24 mouse cellular contexts compared by ENCODE assay signal in genomic region chr6:5099842-5100241, GRCm38 (mm10).
DNase-seq lines count a peak whose midpoint lies in the region; ATAC-seq and TF ChIP-seq lines count a peak whose summit lies in the region.
"Had no signal": no experiment of that assay in that cellular context is flagged by ENCODE, and none has a peak within 500 bp of the region (broad histone marks: within the 10 kb centered on the region; RNA-seq: fewer than 3 reads in every experiment).

No protein-coding gene starts in this region.

- TF ChIP-seq CTCF in intestine, postnatal 0 days (IDR thresholded peaks at IDR 0.05; ENCODE audit: low read depth), result no peak
- TF ChIP-seq CTCF in stomach, postnatal 0 days (IDR thresholded peaks at IDR 0.05; ENCODE audit: low read depth), result no peak

- H3K4me3 ChIP-seq in intestine, embryonic 14.5 days (ENCODE audit: low read depth, low read length), result no peak overlapping the region
- no peak overlapping the region for H3K4me3 ChIP-seq in intestine, postnatal 0 days (ENCODE audit: low read depth, low read length)
- no peak overlapping the region for H3K4me3 ChIP-seq in stomach, embryonic 14.5 days (ENCODE audit: low read depth, low read length)
- H3K4me3 ChIP-seq in stomach, postnatal 0 days (ENCODE audit: low read depth, low read length), result no peak overlapping the region
- no peak overlapping the region for H3K4me3 ChIP-seq in limb, embryonic 12.5 days (replicated peaks)
- H3K4me3 ChIP-seq: embryonic facial prominence, embryonic 13.5 days; forebrain, embryonic 12.5 days; heart, adult 2 months; heart, embryonic 15.5 days; hindbrain, embryonic 13.5 days had no signal

- no peaks in the 10 kb centered on the region for H3K36me3 ChIP-seq in intestine, embryonic 14.5 days (ENCODE audit: control insufficient read depth, insufficient read depth, low read length)
- no peaks in the 10 kb centered on the region for H3K36me3 ChIP-seq in intestine, postnatal 0 days (ENCODE audit: control insufficient read depth, insufficient read depth)
- no peaks in the 10 kb centered on the region; the same call in 1 of the 2 replicates for H3K36me3 ChIP-seq in stomach, embryonic 14.5 days (ENCODE audit: control insufficient read depth, insufficient read depth, low read length)
- no peaks in the 10 kb centered on the region for H3K36me3 ChIP-seq in stomach, postnatal 0 days (ENCODE audit: control insufficient read depth, insufficient read depth, low read length)
- H3K36me3 ChIP-seq in limb, embryonic 12.5 days, result no peaks in the 10 kb centered on the region
- H3K36me3 ChIP-seq: embryonic facial prominence, embryonic 13.5 days; forebrain, embryonic 12.5 days; G1E; heart, embryonic 15.5 days; hindbrain, embryonic 13.5 days had no signal

- H3K4me2 ChIP-seq in intestine, embryonic 14.5 days (ENCODE audit: low read length), result no peak overlapping the region
- H3K4me2 ChIP-seq in intestine, postnatal 0 days (replicated peaks; ENCODE audit: low read depth), result no peak overlapping the region
- no peak overlapping the region for H3K4me2 ChIP-seq in stomach, embryonic 14.5 days (replicated peaks; ENCODE audit: low read depth, low read length)
- no peak overlapping the region for H3K4me2 ChIP-seq in stomach, postnatal 0 days (replicated peaks; ENCODE audit: low read depth)
- no peak overlapping the region for H3K4me2 ChIP-seq in limb, embryonic 12.5 days
- H3K4me2 ChIP-seq: embryonic facial prominence, embryonic 13.5 days; forebrain, embryonic 12.5 days; heart, embryonic 11.5 days; heart, embryonic 15.5 days; hindbrain, embryonic 13.5 days had no signal

- 44% methylated on average over 8 of the region's 8 CpGs for WGBS in intestine, embryonic 14.5 days
- WGBS in intestine, postnatal 0 days, result 51% methylated on average over 8 of the region's 8 CpGs
- 35% methylated on average over 8 of the region's 8 CpGs for WGBS in stomach, embryonic 14.5 days
- 32% methylated on average over 8 of the region's 8 CpGs for WGBS in stomach, postnatal 0 days
- 7% methylated on average over 8 of the region's 8 CpGs for WGBS in limb, embryonic 12.5 days

- no peak overlapping the region for H3K27ac ChIP-seq in intestine, embryonic 14.5 days (ENCODE audit: low read depth)
- H3K27ac ChIP-seq in intestine, postnatal 0 days (ENCODE audit: low read depth, low read length), result no peak overlapping the region
- no peak overlapping the region; the same call in 1 of the 2 replicates for H3K27ac ChIP-seq in stomach, embryonic 14.5 days (ENCODE audit: low read length)
- no peak overlapping the region for H3K27ac ChIP-seq in stomach, postnatal 0 days (replicated peaks)
- peak overlapping the region; percentile 54 for H3K27ac ChIP-seq in limb, embryonic 12.5 days
- H3K27ac ChIP-seq: embryonic facial prominence, embryonic 13.5 days; forebrain, embryonic 12.5 days; heart, adult 2 months; heart, embryonic 15.5 days; hindbrain, embryonic 13.5 days had no signal

- TF ChIP-seq EP300 in stomach, postnatal 0 days (optimal IDR thresholded peaks at IDR 0.05), result no peak

- H3K9ac ChIP-seq in intestine, embryonic 14.5 days (ENCODE audit: low read length), result no peak overlapping the region
- H3K9ac ChIP-seq in intestine, postnatal 0 days (ENCODE audit: low read depth, low read length), result no peak overlapping the region
- no peak overlapping the region for H3K9ac ChIP-seq in stomach, embryonic 14.5 days (replicated peaks; ENCODE audit: low read depth, low read length)
- no peak overlapping the region for H3K9ac ChIP-seq in stomach, postnatal 0 days (ENCODE audit: low read length)
- H3K9ac ChIP-seq in limb, embryonic 12.5 days (replicated peaks), result no peak overlapping the region
- H3K9ac ChIP-seq: embryonic facial prominence, embryonic 13.5 days; forebrain, embryonic 12.5 days; heart, embryonic 15.5 days; hindbrain, embryonic 13.5 days had no signal

- peak; percentile 35 for DNase-seq in intestine, embryonic 14.5 days (ENCODE audit: low spot score)
- DNase-seq in stomach, postnatal 0 days (ENCODE audit: low spot score), result no peak
- no peak for DNase-seq in ovary, postnatal 14 days (ENCODE audit: low spot score)
- DNase-seq in adrenal gland, postnatal 4 days (ENCODE audit: low spot score in 2 of 2), result no peak
- DNase-seq: adrenal gland, adult 8-10 months; adrenal gland, postnatal 36 days; B cell, adult 2 months; cerebellum, adult 11 months; cerebellum, adult 8-10 months; cerebellum, postnatal 25 days; gastrocnemius, postnatal 14 days; heart, adult 2 months; heart, postnatal 14 days had no signal

- H3K4me1 ChIP-seq in intestine, embryonic 14.5 days (replicated peaks; ENCODE audit: control insufficient read depth, insufficient read depth, low read length), result peaks cover 11% of the 10 kb centered on the region
- H3K4me1 ChIP-seq in intestine, postnatal 0 days (replicated peaks; ENCODE audit: control insufficient read depth, insufficient read depth, low read length), result peaks cover 4% of the 10 kb centered on the region; the same call in 1 of the 2 replicates
- peaks cover 10% of the 10 kb centered on the region; the same call in 1 of the 2 replicates for H3K4me1 ChIP-seq in stomach, embryonic 14.5 days (ENCODE audit: control insufficient read depth, insufficient read depth, low read length)
- no peaks in the 10 kb centered on the region for H3K4me1 ChIP-seq in stomach, postnatal 0 days (replicated peaks; ENCODE audit: control insufficient read depth, insufficient read depth)
- H3K4me1 ChIP-seq in limb, embryonic 12.5 days (replicated peaks), result peaks cover 49% of the 10 kb centered on the region

- no peaks in the 10 kb centered on the region for H3K9me3 ChIP-seq in intestine, embryonic 14.5 days (ENCODE audit: control insufficient read depth, low read length)
- no peaks in the 10 kb centered on the region for H3K9me3 ChIP-seq in intestine, postnatal 0 days (ENCODE audit: control insufficient read depth)
- no peaks in the 10 kb centered on the region for H3K9me3 ChIP-seq in stomach, embryonic 14.5 days (ENCODE audit: control insufficient read depth, low read depth, low read length)
- no peaks in the 10 kb centered on the region for H3K9me3 ChIP-seq in stomach, postnatal 0 days (ENCODE audit: control insufficient read depth, low read length)
- H3K9me3 ChIP-seq in limb, embryonic 12.5 days, result no peaks in the 10 kb centered on the region
- H3K9me3 ChIP-seq: embryonic facial prominence, embryonic 13.5 days; forebrain, embryonic 12.5 days; G1E; heart, embryonic 15.5 days; hindbrain, embryonic 13.5 days had no signal

- no peaks in the 10 kb centered on the region for H3K27me3 ChIP-seq in intestine, embryonic 14.5 days (replicated peaks; ENCODE audit: control insufficient read depth, insufficient read depth, low read length)
- no peaks in the 10 kb centered on the region for H3K27me3 ChIP-seq in intestine, postnatal 0 days (replicated peaks; ENCODE audit: control insufficient read depth, insufficient read depth, low read length)
- no peaks in the 10 kb centered on the region for H3K27me3 ChIP-seq in stomach, embryonic 14.5 days (ENCODE audit: control insufficient read depth, insufficient read depth, low read length)
- H3K27me3 ChIP-seq in stomach, postnatal 0 days (ENCODE audit: control insufficient read depth, insufficient read depth, low read length), result no peaks in the 10 kb centered on the region
- H3K27me3 ChIP-seq in limb, embryonic 12.5 days, result no peaks in the 10 kb centered on the region
- H3K27me3 ChIP-seq: embryonic facial prominence, embryonic 13.5 days; forebrain, embryonic 12.5 days; heart, embryonic 15.5 days; hindbrain, embryonic 13.5 days had no signal

- ATAC-seq in intestine, embryonic 14.5 days (replicated peaks; ENCODE audit: low FRiP score, low TSS enrichment, low read depth), result no peak
- no peak for ATAC-seq in intestine, postnatal 0 days
- peak; percentile 38; the same call in 1 of the 2 replicates for ATAC-seq in stomach, embryonic 14.5 days (ENCODE audit: insufficient number of reproducible peaks, insufficient read depth, low FRiP score, low read depth)
- no peak for ATAC-seq in stomach, postnatal 0 days (ENCODE audit: low FRiP score, low TSS enrichment)
- ATAC-seq in limb, embryonic 12.5 days (ENCODE audit: insufficient number of reproducible peaks, insufficient read depth, low FRiP score, low TSS enrichment, low read depth), result no peak
- ATAC-seq: CD4-positive, CD25-positive, alpha-beta regulatory T cell, adult 4 months; forebrain, embryonic 16.5 days had no signal
